In genomic region chr13:63286483-63287102, GRCm38 (mm10) we compare ENCODE assay signal across 12 mouse cellular contexts.
DNase-seq lines count a peak whose midpoint lies in the region; ATAC-seq and TF ChIP-seq lines count a peak whose summit lies in the region.
"Had no signal": no experiment of that assay in that cellular context is flagged by ENCODE, and none has a peak within 500 bp of the region (broad histone marks: within the 10 kb centered on the region; RNA-seq: fewer than 3 reads in every experiment).

No protein-coding gene starts in this region.

- H3K4me3 ChIP-seq in layer of hippocampus, adult 2 months = no peak overlapping the region
- H3K4me3 ChIP-seq: hindbrain, embryonic 13.5 days; left cerebral cortex, adult 2 months had no signal

- peak; percentile 62 for ATAC-seq in cerebellum, adult (ENCODE audit: insufficient number of reproducible peaks, low FRiP score, low TSS enrichment)
- peak; percentile 73 for ATAC-seq in megakaryocyte progenitor cell, adult 5-6 weeks (replicated peaks; ENCODE audit: poor library complexity)

- H3K27ac ChIP-seq in layer of hippocampus, adult 2 months = peak overlapping the region; percentile 11; the same call in 1 of the 2 replicates
- H3K27ac ChIP-seq: hindbrain, embryonic 13.5 days; kidney, postnatal 0 days; left cerebral cortex, adult 2 months; liver, embryonic 14.5 days had no signal

- peak; percentile 21 for TF ChIP-seq CTCF in layer of hippocampus, adult 2 months (conservative IDR thresholded peaks at IDR 0.05)

- DNase-seq in cerebellum, postnatal 4 days (ENCODE audit: low spot score in 2 of 2) = no peak
- no peak for DNase-seq in layer of hippocampus, adult 2 months (ENCODE audit: low spot score in 2 of 2)
- no peak for DNase-seq in layer of hippocampus, postnatal 36 days
- DNase-seq in cerebellum, adult 9-11 months = peak; percentile 82
- no peak for DNase-seq in ovary, postnatal 36 days (ENCODE audit: low spot score)
- DNase-seq in right cerebral cortex, adult 2 months (ENCODE audit: low spot score in 2 of 2) = no peak
